Mouse (Mus musculus): ENCODE data around the gene Ccr10.

Ccr10 gene

GRCm38 (mm10) chr11:101174851-101175628 lies at the start of gene Ccr10:
Ccr10 (minus strand) TSS chr11:101175443.
- peak; percentile 42 for DNase-seq

DNA sequence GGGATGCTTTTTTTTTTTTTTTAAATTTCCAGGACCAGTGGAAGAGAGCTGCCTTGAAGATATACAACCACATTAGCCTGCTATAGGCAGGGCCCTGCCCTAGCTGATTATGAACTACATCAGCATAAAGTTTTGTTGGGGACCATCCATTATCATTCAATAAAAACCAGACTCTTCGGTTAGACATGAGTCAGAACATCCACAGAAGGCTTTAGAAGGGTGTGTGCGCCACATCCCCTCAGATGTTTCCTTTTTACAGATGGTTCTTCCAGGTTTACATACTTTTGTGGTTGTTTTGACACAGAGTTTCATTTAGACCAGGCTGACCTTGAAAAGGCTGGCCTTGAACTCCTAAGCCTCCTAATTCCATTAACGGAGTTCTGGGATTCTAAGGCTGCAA lies 49.1 kb upstream of the Ccr10 start:
- DNase-seq, result no peak

- no peak for DNase-seq
Measured at GRCm38 (mm10) chr11:101221306-101221986, 46.2 kb upstream of the Ccr10 start.

- DNase-seq, result no peak
Measured at GRCm38 (mm10) chr11:101220853-101221252, 45.6 kb upstream of the Ccr10 start.

- peak; percentile 47 for DNase-seq
Measured at GRCm38 (mm10) chr11:101218436-101219055, 43.3 kb upstream of the Ccr10 start.

DNA sequence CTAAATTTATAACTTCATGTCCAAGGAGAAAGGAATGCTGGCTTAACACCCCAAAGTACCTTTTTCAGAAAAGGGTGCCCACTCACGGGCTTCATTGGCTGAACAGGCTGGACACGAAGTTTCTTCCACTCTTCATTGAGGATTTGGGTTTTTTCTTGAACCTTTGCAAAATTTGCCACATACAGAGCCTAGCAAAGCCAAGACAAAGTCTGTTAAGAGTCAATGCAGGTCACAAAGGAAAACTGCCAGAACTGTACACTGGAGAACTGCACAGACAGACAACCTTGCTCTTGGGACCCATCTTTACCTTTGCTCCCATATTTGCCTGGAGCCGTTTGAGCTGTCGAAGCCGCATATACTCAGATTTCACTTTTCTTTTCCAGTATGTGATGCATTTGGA lies 41.7 kb upstream of the Ccr10 start:
- DNase-seq, result peak; percentile 27

- DNase-seq, result peak; percentile 35
Measured at GRCm38 (mm10) chr11:101211970-101212369, 36.7 kb upstream of the Ccr10 start.

DNA sequence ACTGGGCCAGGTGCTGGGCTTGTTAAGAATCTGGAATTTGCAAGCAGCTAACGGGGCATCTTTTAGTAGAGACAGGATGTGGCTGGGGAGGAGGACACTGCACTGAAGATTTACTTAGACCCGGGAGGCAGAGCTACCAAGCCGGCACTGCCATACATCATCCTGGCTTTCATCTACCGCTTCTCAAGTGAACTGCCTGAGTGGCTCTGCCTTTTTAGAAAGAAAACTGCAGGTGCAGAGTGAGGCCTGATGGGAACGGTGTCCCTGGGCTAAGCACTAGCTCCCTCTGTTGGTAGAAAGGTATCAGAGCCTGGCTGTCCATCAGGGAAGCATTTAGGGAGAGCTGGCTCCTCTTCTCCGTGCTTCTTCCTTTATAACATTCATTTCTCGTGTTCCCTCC lies 25.7 kb upstream of the Ccr10 start:
- no peak for DNase-seq

DNA sequence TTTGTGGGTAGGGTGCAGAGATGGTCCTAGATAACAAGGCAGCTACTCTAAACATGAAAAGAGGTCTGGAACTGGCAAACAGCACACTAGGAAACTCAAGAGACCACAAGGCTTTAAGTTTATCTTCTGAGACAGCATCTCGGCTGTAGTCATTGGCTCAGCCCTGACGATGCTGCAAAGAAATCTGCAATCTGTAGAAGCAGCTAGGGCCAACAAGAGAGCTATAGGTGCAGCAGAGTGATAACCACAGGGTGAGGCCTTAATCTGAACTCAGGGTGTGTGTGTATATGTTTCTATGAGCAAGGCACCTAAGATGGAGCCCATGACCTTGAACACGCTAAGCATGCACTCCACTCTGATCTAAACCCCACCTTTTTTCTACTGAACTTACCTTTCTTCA lies 24.3 kb upstream of the Ccr10 start:
- DNase-seq, result no peak

DNA sequence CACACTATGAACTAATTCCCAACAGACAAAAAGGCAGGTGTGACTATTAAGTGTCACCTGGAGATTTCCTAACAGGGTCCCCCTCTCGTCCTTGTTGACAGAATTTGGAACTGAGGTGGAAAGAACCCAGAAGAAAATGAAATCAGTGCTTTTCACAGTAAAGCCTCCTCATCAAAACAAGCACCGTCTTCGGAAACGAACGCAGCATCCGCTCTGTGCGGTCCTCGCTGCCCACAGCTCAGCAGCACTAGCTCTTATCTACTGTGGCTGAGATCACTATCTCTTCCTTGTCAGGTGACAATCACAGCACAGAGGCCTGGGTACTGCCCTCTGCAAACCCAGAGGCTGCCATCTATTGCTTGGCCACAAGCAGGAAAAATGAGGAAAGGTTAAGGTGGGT lies 20.9 kb upstream of the Ccr10 start:
- no peak for DNase-seq

- DNase-seq, result no peak
Measured at GRCm38 (mm10) chr11:101195571-101195970, 20.3 kb upstream of the Ccr10 start.

- no peak for DNase-seq
Measured at GRCm38 (mm10) chr11:101195101-101195500, 19.9 kb upstream of the Ccr10 start.

DNA sequence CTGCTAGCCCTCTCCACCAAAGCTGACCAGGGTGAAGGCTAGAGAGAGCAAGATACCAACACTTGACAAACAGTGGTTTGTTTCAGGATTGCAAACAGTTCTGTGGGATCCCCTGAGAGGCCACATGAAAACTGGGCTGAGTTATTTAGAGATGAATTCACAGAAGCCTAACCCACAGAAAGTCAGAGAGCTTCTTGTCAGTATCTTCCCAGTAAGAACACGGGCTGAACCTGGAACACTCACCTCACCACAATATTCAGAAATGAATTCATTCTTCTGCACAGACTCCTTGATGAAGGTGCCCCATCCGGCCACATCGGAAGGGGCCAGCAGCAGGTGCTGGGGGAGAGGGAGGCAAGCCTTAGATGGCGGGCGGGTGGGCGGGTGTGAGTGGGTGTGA lies 19.4 kb upstream of the Ccr10 start:
- no peak for DNase-seq

GRCm38 (mm10) chr11:101194137-101194536 lies 18.9 kb upstream of the Ccr10 start:
- DNase-seq, result no peak

DNA sequence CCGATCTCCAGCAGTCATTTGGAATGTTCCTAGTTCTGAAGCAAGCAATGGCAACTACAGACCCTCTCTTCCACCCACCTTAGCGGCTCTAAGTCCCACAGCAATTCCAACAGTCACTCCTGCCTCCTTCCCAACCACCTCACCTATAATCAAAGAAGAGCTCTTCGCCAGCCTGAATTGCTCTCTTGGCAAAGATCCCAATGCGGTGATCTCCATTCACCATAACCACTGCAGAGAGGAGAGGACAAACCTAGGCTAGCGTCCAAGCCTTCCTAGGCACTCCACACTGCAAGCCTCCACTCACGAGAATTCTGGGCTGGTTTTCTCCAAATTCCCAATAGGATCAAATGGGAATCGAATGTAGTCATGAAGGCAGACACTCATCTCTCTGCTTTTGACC lies 17.8 kb upstream of the Ccr10 start:
- no peak for DNase-seq

GRCm38 (mm10) chr11:101192646-101193045 lies 17.4 kb upstream of the Ccr10 start:
- no peak for DNase-seq

DNA sequence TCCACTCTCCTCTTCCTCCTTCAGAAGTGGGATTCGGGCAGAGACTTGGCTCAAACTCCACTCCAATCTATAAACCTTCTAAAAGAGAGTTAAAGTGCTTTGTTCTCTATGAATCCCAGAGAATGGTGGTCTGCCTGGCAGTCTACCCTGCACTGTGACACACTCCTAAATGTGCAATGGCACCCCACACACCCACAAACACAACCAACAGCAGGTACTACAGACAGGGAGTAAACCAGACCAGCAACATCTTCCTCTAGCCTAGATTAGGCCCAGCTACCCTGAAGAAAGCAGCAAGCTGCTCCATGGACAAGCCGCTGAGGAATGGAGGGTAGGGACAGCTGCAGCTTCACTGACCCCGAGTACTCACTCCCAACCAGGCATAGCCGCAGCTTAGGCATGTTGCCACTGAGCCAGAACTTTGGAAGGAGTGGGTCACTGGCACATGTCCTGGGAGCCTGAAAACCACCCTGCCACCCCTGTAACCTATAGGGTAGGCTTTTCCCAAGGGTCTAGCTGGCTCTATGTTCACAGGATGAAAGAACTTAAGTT lies 16.8 kb upstream of the Ccr10 start:
- DNase-seq, result no peak

- no peak for DNase-seq
Measured at GRCm38 (mm10) chr11:101190913-101191907, 16.0 kb upstream of the Ccr10 start.

GRCm38 (mm10) chr11:101190181-101190912 lies 15.1 kb upstream of the Ccr10 start:
- DNase-seq, result no peak

DNA sequence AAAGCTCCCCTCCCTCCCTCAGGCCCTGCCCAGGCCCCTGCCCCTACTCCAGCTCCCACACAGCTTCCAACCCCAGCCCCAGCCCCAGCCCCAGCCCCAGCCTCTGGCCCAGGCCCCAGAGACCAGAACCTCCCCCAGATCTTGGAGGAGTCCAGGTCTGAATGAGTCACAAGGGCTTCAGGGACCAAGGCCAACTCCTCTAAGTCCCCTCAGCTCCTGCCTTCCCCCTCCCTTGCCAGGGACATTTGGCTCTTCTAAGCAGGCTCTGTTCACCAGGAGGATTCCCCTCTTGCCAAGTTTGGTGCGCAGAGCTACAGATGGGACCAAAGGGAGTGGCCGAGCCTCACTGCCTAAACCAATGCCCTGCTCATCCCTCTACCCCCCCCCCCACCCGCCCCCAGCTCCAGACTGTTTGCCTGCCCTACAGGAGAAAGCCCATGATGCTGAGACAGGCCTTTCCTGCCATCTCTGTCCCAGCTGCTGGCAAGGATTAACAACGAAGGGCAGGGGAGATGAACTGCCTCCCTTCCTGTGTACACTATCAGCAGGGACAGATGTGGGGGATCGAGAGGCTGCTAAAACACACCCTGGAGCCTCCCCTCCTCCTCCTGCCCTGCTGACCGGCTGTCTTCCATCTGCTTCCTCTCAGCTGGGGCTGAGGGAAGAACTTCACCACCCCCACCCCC lies 14.4 kb upstream of the Ccr10 start:
- DNase-seq, result no peak

DNA sequence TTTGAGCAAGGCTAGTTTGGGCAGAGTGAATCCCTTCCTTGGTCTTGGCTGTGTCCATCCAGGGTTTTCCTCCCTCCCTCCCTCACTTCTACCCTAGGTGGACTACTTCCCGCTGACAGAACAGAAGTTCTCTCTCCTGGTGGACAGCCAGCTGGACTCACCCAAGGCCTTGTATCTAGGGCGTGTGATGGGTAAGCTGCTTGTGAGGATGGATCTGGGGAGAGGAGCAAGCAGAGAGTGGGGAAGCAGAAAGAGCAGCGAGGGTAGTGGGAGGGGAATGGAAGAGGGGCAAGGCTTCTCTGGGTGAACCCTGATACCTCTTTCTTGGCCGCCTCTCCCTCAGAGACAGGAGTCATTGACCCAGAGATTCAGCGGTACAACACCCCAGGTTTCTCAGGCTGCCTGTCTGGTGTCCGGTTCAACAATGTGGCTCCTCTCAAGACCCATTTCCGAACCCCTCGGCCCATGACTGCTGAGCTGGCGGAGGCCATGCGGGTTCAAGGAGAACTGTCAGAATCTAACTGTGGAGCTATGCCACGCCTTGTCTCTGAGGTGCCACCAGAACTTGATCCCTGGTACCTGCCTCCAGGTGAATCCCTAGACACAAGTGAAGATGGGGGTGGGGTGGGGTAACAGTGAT lies 13.0 kb upstream of the Ccr10 start:
- DNase-seq, result no peak

Measured in kidney, adult 18-20 months (tissue).